Mouse (Mus musculus): ENCODE measurements around the gene Atp6v1d. TPM values are rescaled to one million over a fixed set of nuclear protein-coding genes. Genes with fewer than 3 reads are reported as not detected.

The Atp6v1d gene
- polyA plus RNA-seq, 1 experiment, result 2.2 TPM

- TF ChIP-seq POLR2A (IDR thresholded peaks at IDR 0.05; ENCODE audit: low read depth, low read length) (no peak), CTCF (IDR thresholded peaks at IDR 0.05; ENCODE audit: extremely low read depth, insufficient read length, insufficient replicate concordance, low read depth, low read length) (no peak)
- Histone ChIP-seq H3K27me3 (ENCODE audit: control insufficient read depth, insufficient read depth, low read length) (no peaks in the 10 kb centered on the region), H3K27ac (ENCODE audit: insufficient read depth, low read depth, low read length) (no peak overlapping the region), H3K36me3 (ENCODE audit: control insufficient read depth, insufficient read depth, low read length) (peaks cover 13% of the 10 kb centered on the region), H3K4me1 (ENCODE audit: control insufficient read depth, insufficient read depth, insufficient read length, low read length) (no peaks in the 10 kb centered on the region), H3K4me3 (ENCODE audit: low read depth, low read length) (no peak overlapping the region)
These were observed 59.6 kb downstream of the Atp6v1d start for GRCm38 (mm10) chr12:78801836-78802235.

GRCm38 (mm10) chr12:78800036-78800435 is 61.4 kb downstream of the Atp6v1d start:
- no peaks in the 10 kb centered on the region for H3K4me1 ChIP-seq (ENCODE audit: control insufficient read depth, insufficient read depth, insufficient read length, low read length)
- no peak overlapping the region for H3K27ac ChIP-seq (ENCODE audit: insufficient read depth, low read depth, low read length)
- no peak overlapping the region for H3K4me3 ChIP-seq (ENCODE audit: low read depth, low read length)
- H3K36me3 ChIP-seq (ENCODE audit: control insufficient read depth, insufficient read depth, low read length), result peaks cover 13% of the 10 kb centered on the region
- 82% methylated on average over 3 of the region's 3 CpGs for WGBS
- no peak for TF ChIP-seq CTCF (IDR thresholded peaks at IDR 0.05; ENCODE audit: extremely low read depth, insufficient read length, insufficient replicate concordance, low read depth, low read length)
- no peak for TF ChIP-seq POLR2A (IDR thresholded peaks at IDR 0.05; ENCODE audit: low read depth, low read length)
- H3K27me3 ChIP-seq (ENCODE audit: control insufficient read depth, insufficient read depth, low read length), result no peaks in the 10 kb centered on the region

DNA sequence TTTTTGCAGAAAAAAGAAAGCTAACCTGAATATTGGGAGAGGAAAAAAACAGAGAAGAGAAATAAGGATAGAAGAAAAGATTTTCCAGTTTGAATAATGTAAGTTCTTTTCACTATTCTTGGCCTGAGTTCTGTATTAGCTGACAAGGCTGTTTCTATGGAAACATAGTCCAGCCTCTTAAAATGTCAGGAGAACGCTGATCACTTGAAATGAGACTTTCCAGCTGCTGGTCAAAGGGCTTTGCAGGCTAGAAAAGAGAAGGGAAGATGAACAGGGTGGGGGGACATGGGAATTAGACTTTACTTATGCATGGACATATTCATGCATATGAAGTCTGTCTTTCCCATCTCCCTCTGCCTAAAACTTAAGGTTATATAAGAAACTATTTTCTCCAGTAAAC is 67.2 kb downstream of the Atp6v1d start:
- Histone ChIP-seq H3K27ac (ENCODE audit: insufficient read depth, low read depth, low read length) (no peak overlapping the region), H3K4me1 (ENCODE audit: control insufficient read depth, insufficient read depth, insufficient read length, low read length) (0 out of 2 replicates have a peak, but pooled peaks cover 2% of the 10 kb centered on the region), H3K4me3 (ENCODE audit: low read depth, low read length) (no peak overlapping the region), H3K27me3 (ENCODE audit: control insufficient read depth, insufficient read depth, low read length) (no peaks in the 10 kb centered on the region), H3K36me3 (ENCODE audit: control insufficient read depth, insufficient read depth, low read length) (peaks cover 15% of the 10 kb centered on the region)
- WGBS, result 46% methylated on average over 1 of the region's 1 CpGs
- no peak for TF ChIP-seq CTCF (IDR thresholded peaks at IDR 0.05; ENCODE audit: extremely low read depth, insufficient read length, insufficient replicate concordance, low read depth, low read length)
- TF ChIP-seq POLR2A (IDR thresholded peaks at IDR 0.05; ENCODE audit: low read depth, low read length), result no peak

- Histone ChIP-seq H3K27ac (ENCODE audit: insufficient read depth, low read depth, low read length) (no peak overlapping the region), H3K4me3 (ENCODE audit: low read depth, low read length) (no peak overlapping the region), H3K27me3 (ENCODE audit: control insufficient read depth, insufficient read depth, low read length) (no peaks in the 10 kb centered on the region), H3K4me1 (ENCODE audit: control insufficient read depth, insufficient read depth, insufficient read length, low read length) (0 out of 2 replicates have a peak, but pooled peaks cover 2% of the 10 kb centered on the region), H3K36me3 (ENCODE audit: control insufficient read depth, insufficient read depth, low read length) (peaks cover 2% of the 10 kb centered on the region; the same call in 1 of the 2 replicates)
- WGBS, result 62% methylated on average over 2 of the region's 2 CpGs
- TF ChIP-seq POLR2A (IDR thresholded peaks at IDR 0.05; ENCODE audit: low read depth, low read length) (no peak), CTCF (IDR thresholded peaks at IDR 0.05; ENCODE audit: extremely low read depth, insufficient read length, insufficient replicate concordance, low read depth, low read length) (no peak)
These were observed 70.6 kb downstream of the Atp6v1d start for GRCm38 (mm10) chr12:78790791-78791190.

Other genes starting within 250 kb of the Atp6v1d start
- not detected in 2 replicates for gene Fam71d, start 170.1 kb downstream of the Atp6v1d start, polyA plus RNA-seq (2012; rRNA removed)
- gene Mpp5, start 112.7 kb downstream of the Atp6v1d start, polyA plus RNA-seq (2012; rRNA removed), result 0.39 and 1.7 TPM in 2 replicates
- gene Eif2s1, start 181 bp upstream of the Atp6v1d start, polyA plus RNA-seq (2012; rRNA removed), result 1.4 and 2.0 TPM in 2 replicates
- 6.7 and 23.2 TPM in 2 replicates for gene Plek2, start 45.3 kb upstream of the Atp6v1d start, polyA plus RNA-seq (2012; rRNA removed)
- gene Tmem229b, start 146.0 kb upstream of the Atp6v1d start, polyA plus RNA-seq (2012; rRNA removed), result 6.6 and 11.7 TPM in 2 replicates
- 8.4 and 18.1 TPM in 2 replicates for gene Plekhh1, start 167.5 kb upstream of the Atp6v1d start, polyA plus RNA-seq (2012; rRNA removed)
- 7.5 and 9.9 TPM in 2 replicates for gene Pigh, start 228.0 kb upstream of the Atp6v1d start, polyA plus RNA-seq (2012; rRNA removed)